Mouse (Mus musculus) limb, embryonic 11.5 days (tissue): ENCODE data around the gene Rras2. TPM values are rescaled to one million over a fixed set of nuclear protein-coding genes. Genes with fewer than 3 reads are reported as not detected.

Source experiments
- ATAC-seq: fragments of 200-750 bp; cut with Nextera tagmentation; 2 replicates; pipeline ENCODE4 v1.8.0; 2017; ENCODE audit warnings: low read depth; ENCODE audit not compliant: insufficient number of reproducible peaks, low FRiP score, low TSS enrichment
- DNase-seq: peaks from one replicate; pipeline ENCODE4 v3.0.0-alpha.2; 2015; ENCODE audit warnings: low spot score
- H3K27ac ChIP-seq: fragments of 300-500 bp; sonication (generic); replicated peaks from 2 replicates; pipeline ENCODE4 v1.5.1; 2014; ENCODE audit warnings: low read depth, mild to moderate bottlenecking, low read length
- H3K27me3 ChIP-seq: fragments of 300-500 bp; sonication (generic); 2 replicates; pipeline ENCODE4 v1.6.1; 2014; ENCODE audit warnings: mild to moderate bottlenecking, low read length, mixed read lengths; ENCODE audit not compliant: control insufficient read depth, insufficient read depth
- H3K36me3 ChIP-seq: fragments of 300-500 bp; sonication (generic); 2 replicates; pipeline ENCODE4 v1.6.1; 2014; ENCODE audit warnings: mild to moderate bottlenecking, low read length, moderate library complexity, mixed read lengths; ENCODE audit not compliant: control insufficient read depth, insufficient read depth
- H3K4me1 ChIP-seq: fragments of 300-500 bp; sonication (generic); 2 replicates; pipeline ENCODE4 v1.6.1; 2014; ENCODE audit warnings: low read length, mixed read lengths; ENCODE audit not compliant: control insufficient read depth, insufficient read depth
- H3K4me2 ChIP-seq: fragments of 300-500 bp; sonication (generic); 2 replicates; pipeline ENCODE4 v1.6.1; 2014; ENCODE audit warnings: low read depth, mild to moderate bottlenecking, moderate library complexity; ENCODE audit not compliant: severe bottlenecking
- H3K4me3 ChIP-seq: fragments of 300-500 bp; sonication (generic); 2 replicates; pipeline ENCODE4 v1.5.1; 2014; ENCODE audit warnings: low read depth, low read length
- H3K9ac ChIP-seq: fragments of 300-500 bp; sonication (generic); 2 replicates; pipeline ENCODE4 v1.6.1; 2014; ENCODE audit warnings: mild to moderate bottlenecking, low read length
- H3K9me3 ChIP-seq: fragments of 300-500 bp; sonication (generic); 2 replicates; pipeline ENCODE4 v1.6.1; 2016; ENCODE audit warnings: low read length; ENCODE audit not compliant: control insufficient read depth
- WGBS: fragments of 180-500 bp; shearing (Covaris S2); extraction: QIAGEN DNeasy Blood & Tissue Kit; methylation state at CpG from one replicate; pipeline ENCODE4 v1.1.7; 2014; 5-methylcytosine and 5-hydroxymethylcytosine counted together
- polyA plus RNA-seq: library from polyadenylated mRNA; unstranded; fragments of >200 nt; fragmentation: Nextera tagmentation; extraction: Ambion mirVana; gene quantifications from 2 replicates; pipeline ENCODE4 v1.2.1, GENCODE M21; 2014

The Rras2 gene
- polyA plus RNA-seq, 1 experiment from 2014 or later: 27.0 TPM

- ATAC-seq: no peak; the same call in 1 of the 2 replicates
- peaks cover 9% of the 10 kb centered on the region for H3K4me1 ChIP-seq
- H3K27me3 ChIP-seq: no peaks in the 10 kb centered on the region
- DNase-seq: peak; percentile 33
- H3K4me3 ChIP-seq: no peak overlapping the region
- WGBS: 20% methylated on average over 11 of the region's 11 CpGs
- H3K36me3 ChIP-seq: no peaks in the 10 kb centered on the region
- no peak overlapping the region for H3K27ac ChIP-seq
- no peak overlapping the region for H3K4me2 ChIP-seq
- no peaks in the 10 kb centered on the region for H3K9me3 ChIP-seq
- no peak overlapping the region for H3K9ac ChIP-seq
These were observed 52.0 kb downstream of the Rras2 start for GRCm38 (mm10) chr7:114065407-114066185.

GRCm38 (mm10) chr7:114063966-114064365, 53.6 kb downstream of the Rras2 start:
- Histone ChIP-seq H3K27ac (no peak overlapping the region), H3K27me3 (no peaks in the 10 kb centered on the region), H3K9me3 (no peaks in the 10 kb centered on the region), H3K4me1 (peaks cover 9% of the 10 kb centered on the region), H3K36me3 (no peaks in the 10 kb centered on the region), H3K9ac (no peak overlapping the region), H3K4me2 (no peak overlapping the region), H3K4me3 (no peak overlapping the region)
- ATAC-seq (no peak), DNase-seq (no peak)
- 84% methylated on average over 6 of the region's 6 CpGs for WGBS

GRCm38 (mm10) chr7:114063534-114063933, 54.0 kb downstream of the Rras2 start:
- Histone ChIP-seq H3K9me3 (no peaks in the 10 kb centered on the region), H3K4me1 (peaks cover 9% of the 10 kb centered on the region), H3K4me2 (no peak overlapping the region), H3K9ac (no peak overlapping the region), H3K4me3 (no peak overlapping the region), H3K36me3 (no peaks in the 10 kb centered on the region), H3K27ac (no peak overlapping the region), H3K27me3 (no peaks in the 10 kb centered on the region)
- WGBS: 64% methylated on average over 8 of the region's 8 CpGs
- ATAC-seq (no peak), DNase-seq (no peak)

- Histone ChIP-seq H3K4me1 (peaks cover 9% of the 10 kb centered on the region), H3K27ac (no peak overlapping the region), H3K9me3 (no peaks in the 10 kb centered on the region), H3K27me3 (no peaks in the 10 kb centered on the region), H3K4me3 (no peak overlapping the region), H3K4me2 (no peak overlapping the region), H3K9ac (no peak overlapping the region), H3K36me3 (no peaks in the 10 kb centered on the region)
- DNase-seq: no peak
- ATAC-seq: no peak
- 73% methylated on average over 1 of the region's 1 CpGs for WGBS
These were observed 55.1 kb downstream of the Rras2 start for GRCm38 (mm10) chr7:114062451-114062850.

GRCm38 (mm10) chr7:114060445-114060844, 57.1 kb downstream of the Rras2 start:
- H3K36me3 ChIP-seq: no peaks in the 10 kb centered on the region
- H3K4me3 ChIP-seq: no peak overlapping the region
- H3K4me2 ChIP-seq: no peak overlapping the region
- no peak for DNase-seq
- peaks cover under 1% of the 10 kb centered on the region; the same call in 1 of the 2 replicates for H3K4me1 ChIP-seq
- no peaks in the 10 kb centered on the region for H3K9me3 ChIP-seq
- H3K27me3 ChIP-seq: no peaks in the 10 kb centered on the region
- no peak overlapping the region for H3K27ac ChIP-seq
- 93% methylated on average over 6 of the region's 6 CpGs for WGBS
- no peak for ATAC-seq
- no peak overlapping the region for H3K9ac ChIP-seq

- no peak for ATAC-seq
These were observed 58.6 kb downstream of the Rras2 start for GRCm38 (mm10) chr7:114058927-114059441.

GRCm38 (mm10) chr7:114058166-114058565, 59.4 kb downstream of the Rras2 start:
- ATAC-seq: no peak
- H3K27me3 ChIP-seq: no peaks in the 10 kb centered on the region
- H3K36me3 ChIP-seq: no peaks in the 10 kb centered on the region
- H3K9me3 ChIP-seq: no peaks in the 10 kb centered on the region
- H3K4me1 ChIP-seq: no peaks in the 10 kb centered on the region
- H3K4me2 ChIP-seq: no peak overlapping the region
- whole genome bisulfite sequencing: 93% methylated on average over 16 of the region's 16 CpGs
- no peak overlapping the region for H3K27ac ChIP-seq
- no peak overlapping the region for H3K9ac ChIP-seq
- no peak overlapping the region for H3K4me3 ChIP-seq
- no peak for DNase-seq

More at GRCm38 (mm10) chr7:114058927-114059441, 58.6 kb downstream of the Rras2 start:
- no peak overlapping the region for H3K27ac ChIP-seq
- no peak overlapping the region for H3K4me3 ChIP-seq
- DNase-seq: no peak
- no peaks in the 10 kb centered on the region for H3K27me3 ChIP-seq
- no peak overlapping the region for H3K4me2 ChIP-seq
- no peaks in the 10 kb centered on the region for H3K9me3 ChIP-seq
- H3K36me3 ChIP-seq: no peaks in the 10 kb centered on the region
- no peaks in the 10 kb centered on the region for H3K4me1 ChIP-seq
- no peak overlapping the region for H3K9ac ChIP-seq
- 82% methylated on average over 6 of the region's 6 CpGs for WGBS

GRCm38 (mm10) chr7:114053720-114054119, 63.9 kb downstream of the Rras2 start:
- 89% methylated on average over 4 of the region's 4 CpGs for WGBS
- DNase-seq: no peak
- no peak overlapping the region for H3K4me3 ChIP-seq
- H3K4me1 ChIP-seq: no peaks in the 10 kb centered on the region
- H3K27me3 ChIP-seq: no peaks in the 10 kb centered on the region
- no peaks in the 10 kb centered on the region for H3K36me3 ChIP-seq
- H3K9me3 ChIP-seq: no peaks in the 10 kb centered on the region
- no peak overlapping the region for H3K4me2 ChIP-seq
- ATAC-seq: no peak
- H3K9ac ChIP-seq: no peak overlapping the region
- H3K27ac ChIP-seq: no peak overlapping the region
